Mouse (Mus musculus) gastrocnemius, postnatal 36 days (tissue): ENCODE results near the gene Srl. TPM values are rescaled to one million over a fixed set of nuclear protein-coding genes. Genes with fewer than 3 reads are reported as not detected.

ENCODE experiments used
- DNase-seq, 2 experiments: peaks; one replicate each; pipeline ENCODE4 v3.0.0; 2022
- intact Hi-C: fragments of 180-260 bp; cut with DNase I; formaldehyde crosslinking; loops from one replicate; pipeline ENCODE4 v1.15.1; 2025
- total RNA-seq, 2 experiments: library from RNA; stranded (reverse); gene quantifications; 2 replicates each; pipeline ENCODE4 v1.2.3; 2021

The Srl gene
- total RNA-seq, 2 experiments from 2014 or later, result 1,182 to 1,390 TPM

DNA sequence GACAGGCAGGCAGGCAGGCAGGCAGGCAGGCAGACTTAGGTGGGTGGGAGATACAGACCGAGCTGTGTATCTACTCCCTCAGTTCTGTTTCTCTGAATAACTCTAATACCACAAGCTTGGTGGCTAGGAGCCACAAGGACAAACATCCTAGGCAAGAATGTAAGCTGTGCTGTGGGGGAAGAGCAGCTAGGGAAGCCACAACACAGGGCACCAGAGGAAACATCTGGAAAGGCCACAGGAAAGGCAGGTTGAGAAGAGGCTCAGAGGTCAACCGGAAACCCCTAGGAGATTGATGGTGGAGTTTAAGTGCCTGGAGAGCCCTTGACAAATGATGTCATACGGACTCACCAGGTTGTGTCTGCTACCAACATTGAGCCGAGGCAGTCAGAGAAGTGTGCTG is 104.9 kb downstream of the Srl start:
- DNase-seq, result no peak
- intact Hi-C loops, result no loop called here

DNA sequence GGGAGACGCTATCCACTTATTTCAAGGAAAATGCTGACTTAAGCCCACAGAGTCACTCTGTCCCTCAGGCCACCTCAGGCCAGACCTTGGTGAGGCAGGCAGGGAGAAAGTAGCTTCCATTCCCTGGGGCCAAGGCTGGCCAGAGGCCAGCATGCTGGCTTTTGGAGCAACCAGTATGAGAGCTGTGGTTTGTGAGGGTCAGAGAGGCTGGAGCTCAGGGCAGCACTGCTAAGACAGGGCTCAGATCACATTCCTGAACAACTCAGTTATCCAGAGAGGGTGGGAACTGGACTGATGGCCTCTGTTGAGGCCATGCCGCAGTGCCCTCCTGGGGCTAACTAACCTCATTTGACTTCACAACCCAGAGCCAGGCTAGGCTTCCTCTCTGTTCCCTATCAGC is 106.2 kb downstream of the Srl start:
- no peak for DNase-seq
- intact Hi-C loops, result no loop called here

DNA sequence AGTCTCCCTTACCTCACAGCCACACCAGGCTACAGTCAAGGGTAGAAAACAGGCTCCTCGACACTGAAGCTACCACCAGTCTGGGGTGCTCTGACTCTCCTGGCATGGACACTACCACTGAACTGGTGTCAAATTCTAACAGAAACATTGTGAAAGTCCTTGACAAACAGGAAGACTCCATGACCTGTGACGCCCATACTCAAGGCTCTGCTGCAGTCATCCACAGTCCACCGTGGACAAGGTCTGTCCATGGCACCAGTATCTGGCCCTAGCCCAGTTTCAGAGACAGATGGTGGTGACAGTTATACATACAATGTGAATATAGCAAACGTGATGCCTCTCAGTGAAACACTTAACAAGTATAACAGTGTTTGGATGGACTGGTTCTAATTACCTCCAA is 109.8 kb downstream of the Srl start:
- intact Hi-C loops, result no loop called here
- no peak for DNase-seq

DNA sequence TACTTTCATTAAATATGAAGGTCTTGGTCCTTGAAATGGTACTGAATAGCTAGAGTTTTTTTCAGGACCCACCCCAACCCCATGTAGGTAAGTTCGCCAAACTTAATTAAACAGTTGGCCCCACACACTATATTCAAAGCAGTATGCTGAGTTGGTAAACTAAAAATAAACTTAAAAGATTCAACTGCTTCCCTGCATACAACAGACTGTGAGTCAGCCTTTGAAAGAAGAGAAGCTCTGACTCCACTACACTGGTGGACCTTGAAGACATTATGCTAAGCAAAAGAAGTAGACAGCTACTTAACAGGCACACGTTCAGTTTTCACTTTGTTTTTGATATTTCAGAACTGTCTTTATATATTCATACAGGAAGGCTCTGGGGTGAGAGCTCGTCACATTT is 110.6 kb downstream of the Srl start:
- no peak for DNase-seq
- intact Hi-C loops, result no loop called here

DNA sequence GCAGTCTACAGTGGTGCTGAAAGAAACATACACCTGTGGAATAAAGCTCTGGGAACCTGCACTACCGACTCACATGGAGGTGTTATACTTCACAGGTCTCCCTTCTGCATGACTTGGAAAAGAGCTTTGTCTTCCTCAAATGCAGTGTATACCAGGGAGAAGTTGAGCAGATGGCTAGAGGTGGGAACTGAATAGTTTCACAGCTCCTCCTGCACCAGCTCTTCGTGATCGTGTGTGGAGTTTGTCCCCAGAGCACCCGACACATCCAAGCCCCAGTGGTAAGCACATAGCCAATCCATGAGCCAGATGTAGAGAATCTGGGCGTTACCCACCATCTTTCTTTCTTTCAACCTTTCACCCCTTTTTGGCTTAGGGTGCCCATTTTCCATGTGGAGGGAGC is 111.4 kb downstream of the Srl start:
- intact Hi-C loops, result no loop called here
- DNase-seq, result no peak

Other genes with a start within 250 kb of the Srl start
- 10 to 100 TPM; 26.3 to 30.6 TPM for gene Adcy9, start 121.3 kb downstream of the Srl start, total RNA-seq
- 1 to 10 TPM; 2.6 to 4.1 TPM for gene Tfap4, start 18.0 kb upstream of the Srl start, total RNA-seq
- gene Glis2, start 52.9 kb upstream of the Srl start, total RNA-seq, result 1 to 10 TPM; 5.9 to 7.0 TPM
- 10 to 100 TPM; 87.0 to 91.6 TPM for gene Pam16, start 83.2 kb upstream of the Srl start, total RNA-seq
- gene Vasn, start 98.1 kb upstream of the Srl start, total RNA-seq, result 1 to 10 TPM; 3.8 to 4.0 TPM
- gene Dnaja3, start 98.2 kb upstream of the Srl start, total RNA-seq, result 10 to 100 TPM; 90.1 TPM
- 10 to 100 TPM; 13.1 to 15.2 TPM for gene Coro7, start 138.0 kb upstream of the Srl start, total RNA-seq
- gene Nmral1, start 177.5 kb upstream of the Srl start, total RNA-seq, result 1 to 10 TPM; 2.8 to 3.0 TPM
- 10 to 100 TPM; 31.5 to 35.3 TPM for gene Hmox2, start 184.5 kb upstream of the Srl start, total RNA-seq
- gene Cdip1, start 248.5 kb upstream of the Srl start, total RNA-seq, result 10 to 100 TPM; 63.2 to 80.0 TPM